Mouse (Mus musculus) brain, embryonic 14.5 days (tissue): ENCODE data around the gene Abcc9.

Experiments used
- CTCF ChIP-seq: fragments of 200-500 bp; IDR thresholded peaks from 2 replicates; pipeline ENCODE4 v1.5.1; 2012; ENCODE audit warnings: inconsistent platforms, mild to moderate bottlenecking, moderate library complexity, borderline replicate concordance; ENCODE audit not compliant: insufficient read depth, insufficient read length; ENCODE audit errors: extremely low read depth
- POLR2A ChIP-seq: fragments of 200-500 bp; IDR thresholded peaks from 2 replicates; pipeline ENCODE4 v1.6.1; 2012; ENCODE audit warnings: mild to moderate bottlenecking, inconsistent platforms, borderline replicate concordance; ENCODE audit not compliant: poor library complexity, insufficient read depth, insufficient read length, severe bottlenecking; ENCODE audit errors: extremely low read depth

DNA sequence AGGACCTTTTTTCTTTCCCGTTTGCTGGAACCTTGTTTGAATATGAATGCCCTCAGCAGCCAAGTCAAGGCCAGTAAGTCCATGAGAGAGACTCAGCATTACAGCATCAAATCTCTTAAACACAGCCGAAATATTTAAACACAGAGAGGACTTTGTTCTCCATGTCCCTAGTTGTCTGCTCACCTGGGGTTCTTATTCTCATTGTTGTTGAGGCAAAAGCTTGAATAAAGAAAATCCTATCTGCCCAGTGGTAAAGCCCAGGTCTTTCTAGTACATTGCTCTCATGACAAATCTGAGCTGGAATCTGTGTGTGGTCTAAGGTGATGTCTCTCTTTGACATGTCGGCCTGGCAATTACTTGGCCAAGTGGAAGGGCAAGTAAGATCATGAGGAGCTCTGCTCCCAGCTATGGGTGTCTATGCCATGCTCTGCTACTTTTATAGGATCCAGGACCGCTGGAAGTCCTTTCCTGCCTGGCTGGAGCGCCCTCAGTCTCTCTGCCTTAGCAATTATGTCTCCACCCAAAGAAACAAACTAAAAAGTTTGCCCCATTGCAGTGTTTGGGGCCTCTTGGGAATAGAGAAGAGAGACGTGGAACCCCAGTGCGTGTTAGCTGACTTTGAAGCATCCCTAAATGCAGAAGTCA is 133.3 kb downstream of the Abcc9 start:
- TF ChIP-seq POLR2A (no peak), CTCF (no peak)
